Mouse (Mus musculus) thymus, adult 18-20 months (tissue): Measurements from ENCODE around the gene Mybpc1.
"Not testable (repeated sequence)": the region's sequence is repeated elsewhere in the genome, so short reads cannot be mapped to it uniquely, and the experiment has no call there.

Experiments
- DNase-seq, 2 experiments: peaks; one replicate each; pipeline ENCODE4 v3.0.0; 2022; ENCODE audit warnings: mixed read lengths in 2 of 2

Gene Mybpc1

DNA sequence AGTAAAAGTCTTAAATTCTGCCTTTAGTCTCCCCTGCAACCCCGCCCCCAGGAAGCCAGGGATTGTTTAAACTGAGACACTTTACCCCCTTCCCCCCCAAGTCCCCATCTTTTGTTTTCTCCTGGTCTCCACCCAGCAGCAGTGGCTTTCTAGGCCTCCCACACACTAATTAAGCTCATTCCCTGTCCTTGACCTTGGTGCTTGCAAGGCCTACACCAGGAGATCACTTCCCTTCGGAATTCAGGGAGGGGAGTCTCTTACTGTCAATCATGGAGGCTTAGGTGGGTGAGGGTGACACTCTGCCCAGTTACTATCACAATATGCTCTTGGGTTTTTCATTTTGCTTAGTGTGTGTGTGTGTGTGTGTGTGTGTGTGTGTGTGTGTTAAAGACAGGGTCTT lies 57.3 kb downstream of the Mybpc1 start:
- no peak for DNase-seq

DNA sequence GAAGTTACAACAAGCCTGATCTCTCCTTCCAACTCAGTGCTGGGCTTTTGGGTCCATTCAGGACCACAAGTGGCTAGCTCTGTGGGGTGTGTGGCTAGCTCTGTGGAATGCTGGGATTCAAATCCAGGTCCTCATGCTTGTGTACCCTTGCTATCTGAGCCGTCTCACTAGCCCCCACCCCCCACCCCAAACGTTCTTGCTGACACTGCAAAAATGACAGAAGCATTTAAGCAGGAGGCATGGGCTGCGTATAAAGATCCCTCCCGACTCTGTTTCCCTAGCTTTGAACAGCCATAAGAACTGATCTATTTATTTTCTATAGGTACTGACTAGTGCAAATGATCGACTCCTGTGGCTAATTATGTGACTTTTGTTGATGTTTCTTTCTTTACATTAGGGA lies 74.3 kb downstream of the Mybpc1 start:
- DNase-seq: no peak

DNA sequence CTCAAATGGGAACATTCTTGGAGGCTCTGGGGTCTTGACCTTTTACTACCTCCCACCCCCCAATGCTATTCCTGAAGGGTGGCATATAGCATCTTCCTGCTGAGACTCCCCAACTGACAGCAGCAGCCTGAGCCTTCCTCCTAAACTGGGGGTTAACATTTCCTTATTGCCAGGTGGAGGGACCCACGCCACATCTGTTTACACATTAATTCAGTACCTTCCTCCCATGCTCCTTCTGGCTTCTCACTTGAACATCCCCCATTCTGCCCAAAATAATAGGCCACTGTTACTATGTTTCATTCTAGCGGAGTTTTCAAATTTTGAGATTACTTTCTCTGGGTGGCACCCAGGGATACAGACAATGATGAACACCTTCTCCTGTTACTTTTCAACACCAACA lies 80.9 kb downstream of the Mybpc1 start:
- no peak for DNase-seq

DNA sequence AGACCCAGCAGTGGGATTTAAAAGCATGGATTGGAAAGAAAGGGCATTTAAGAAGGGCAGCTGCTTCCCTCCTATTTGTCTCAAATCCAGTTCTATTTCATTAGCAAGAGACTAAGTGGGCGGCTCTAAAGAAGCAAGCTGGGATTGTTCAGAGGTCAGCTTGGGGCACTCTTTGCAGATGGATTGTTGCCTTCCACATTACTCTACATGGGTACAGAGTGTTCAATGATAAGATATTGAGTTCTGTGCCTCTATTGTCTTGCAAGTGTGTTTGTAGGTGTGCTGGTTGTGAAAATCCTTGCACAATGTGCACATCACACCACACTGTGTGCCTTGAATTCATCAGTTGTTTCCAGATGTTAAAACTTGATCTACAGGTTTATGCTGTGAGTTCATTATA lies 81.7 kb downstream of the Mybpc1 start:
- no peak for DNase-seq

DNA sequence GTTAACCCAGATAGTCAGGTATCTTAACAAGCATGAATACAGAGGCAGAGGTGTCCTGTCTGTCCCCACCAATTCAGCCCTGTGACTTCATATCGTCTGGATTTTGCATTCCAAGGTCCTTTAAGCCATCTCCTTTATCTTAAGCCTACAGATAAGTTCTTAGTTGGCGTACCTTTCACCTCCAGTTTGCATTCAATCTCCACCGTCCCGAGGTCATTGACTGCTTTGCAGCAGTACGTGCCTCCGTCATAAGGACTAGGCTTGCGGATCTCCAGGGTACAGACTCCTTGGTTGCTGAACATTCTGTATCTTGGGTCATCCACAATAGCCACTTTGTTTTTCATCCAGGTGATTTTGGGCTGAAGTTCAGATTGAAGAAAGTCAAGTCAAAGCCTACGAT lies 82.2 kb downstream of the Mybpc1 start:
- no peak for DNase-seq

DNA sequence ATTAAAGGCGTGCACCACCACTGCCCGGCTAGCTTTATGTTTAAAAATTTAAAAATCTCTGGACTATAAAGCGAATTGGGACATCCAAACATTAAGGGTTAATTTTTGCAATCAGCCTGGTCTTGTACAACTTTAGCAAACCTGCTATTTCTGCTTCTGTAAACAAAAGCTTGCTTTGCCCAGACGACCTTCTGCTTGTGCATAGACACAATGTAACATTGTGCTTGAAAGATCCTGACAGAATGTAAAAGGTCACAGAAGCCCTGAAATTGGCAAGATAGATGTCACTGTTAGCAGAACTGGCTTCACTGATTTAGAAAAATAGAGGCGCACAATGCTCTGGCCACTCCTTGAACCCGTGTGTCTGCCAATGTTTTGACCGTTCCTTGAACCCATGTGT lies 89.9 kb downstream of the Mybpc1 start:
- DNase-seq: not testable (repeated sequence)

DNA sequence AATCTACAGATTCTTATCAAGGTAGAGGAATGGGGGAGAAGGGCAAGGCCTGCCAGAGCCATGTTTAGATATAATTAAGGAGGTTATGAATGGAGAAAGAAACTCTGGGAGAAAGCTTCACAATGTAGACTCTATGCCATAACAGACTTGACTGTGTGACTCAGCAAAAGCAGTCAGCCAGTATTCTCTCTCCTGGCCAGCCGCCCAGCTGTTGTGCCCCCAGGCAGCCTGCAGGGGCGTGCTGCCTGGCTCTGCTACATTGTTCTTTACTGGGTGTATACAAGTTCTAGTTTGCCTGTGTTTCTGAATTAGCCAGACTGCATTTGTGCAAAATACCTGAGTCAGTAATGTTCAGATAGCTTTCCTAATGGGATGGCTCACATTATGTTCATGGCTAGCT lies 90.5 kb downstream of the Mybpc1 start:
- peak in 1 of 2 experiments; percentile 6 for DNase-seq

DNA sequence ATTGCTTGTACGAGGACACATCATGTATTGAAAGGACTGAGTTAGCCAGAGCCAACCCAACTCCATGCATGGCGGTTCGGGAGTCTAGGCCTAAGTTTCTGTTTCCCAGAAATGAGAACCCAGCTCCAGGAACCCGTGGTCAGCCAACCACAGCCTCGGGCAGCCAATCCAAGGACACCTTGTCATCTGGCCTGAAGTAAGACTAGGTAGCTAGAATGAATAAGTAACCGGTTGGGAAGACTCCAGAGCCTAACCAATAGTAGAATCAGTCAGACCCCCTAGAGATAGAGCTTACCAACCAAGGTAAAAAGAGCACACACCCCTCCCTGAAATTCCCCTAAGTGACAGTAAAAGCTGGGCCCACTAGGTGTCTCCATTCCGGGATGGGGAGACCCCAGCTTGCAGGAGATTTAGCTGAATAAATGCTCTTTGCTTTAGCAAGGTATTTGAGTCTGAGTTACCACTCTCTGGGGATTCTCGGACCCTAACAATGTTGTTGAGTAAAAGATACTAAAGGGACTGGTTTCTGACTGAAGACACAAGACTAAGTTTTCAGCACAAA lies 91.3 kb downstream of the Mybpc1 start:
- DNase-seq: no peak

DNA sequence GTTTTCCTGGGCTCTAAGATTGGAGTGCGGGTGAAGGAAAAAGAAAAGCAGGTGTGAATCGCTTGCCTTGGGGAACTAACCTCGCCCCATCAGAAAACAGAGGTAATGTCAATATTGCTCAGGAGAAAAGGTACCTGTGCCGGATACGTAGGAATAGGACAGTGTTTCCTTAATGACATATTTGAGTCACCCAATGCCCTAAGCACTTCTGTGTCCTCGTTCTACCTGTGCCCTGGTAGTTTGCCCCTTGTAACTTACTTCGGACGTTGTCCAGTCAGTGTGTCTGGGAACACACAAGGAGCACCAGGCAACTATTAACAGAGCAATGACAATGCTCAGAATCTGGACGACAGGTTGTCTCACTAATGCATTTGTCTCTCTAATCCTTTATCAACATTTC lies 93.6 kb downstream of the Mybpc1 start:
- no peak for DNase-seq

DNA sequence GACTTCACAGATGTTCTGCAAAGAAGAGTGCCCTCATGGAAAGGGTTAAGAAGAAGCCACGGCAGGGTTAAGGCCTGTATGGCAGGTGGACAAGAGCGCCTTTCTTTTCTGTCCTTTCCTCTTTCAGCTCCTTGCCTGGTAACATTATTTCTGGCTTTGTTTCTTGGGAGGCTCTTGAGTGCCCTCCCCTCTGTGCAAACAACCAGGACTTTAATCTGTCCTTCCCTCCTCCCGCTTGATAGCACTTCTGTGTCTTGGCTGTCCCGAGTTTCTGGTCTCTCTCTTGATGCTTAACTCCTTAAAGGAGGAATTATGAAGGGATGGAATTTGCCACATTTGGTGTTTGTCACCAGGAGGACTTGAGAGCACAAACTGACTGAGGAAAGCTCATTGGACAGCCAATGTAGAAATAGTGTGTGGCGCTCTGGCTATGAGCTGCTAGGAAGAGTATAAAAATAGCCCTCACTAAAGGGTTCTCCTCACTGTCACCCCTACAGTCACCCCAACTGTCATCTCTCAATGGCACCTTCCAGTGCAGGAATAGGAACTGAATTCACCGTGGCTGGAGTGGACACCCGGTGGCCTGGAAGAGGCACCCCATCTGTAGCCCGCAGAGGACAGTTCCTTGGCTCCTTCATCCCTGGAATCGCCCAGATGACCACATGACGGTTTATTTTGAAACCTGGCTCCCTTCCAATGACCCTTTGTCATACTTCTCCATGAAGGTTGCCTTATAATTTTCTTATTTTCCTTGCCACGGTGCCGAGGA lies 94.3 kb downstream of the Mybpc1 start:
- no peak for DNase-seq

DNA sequence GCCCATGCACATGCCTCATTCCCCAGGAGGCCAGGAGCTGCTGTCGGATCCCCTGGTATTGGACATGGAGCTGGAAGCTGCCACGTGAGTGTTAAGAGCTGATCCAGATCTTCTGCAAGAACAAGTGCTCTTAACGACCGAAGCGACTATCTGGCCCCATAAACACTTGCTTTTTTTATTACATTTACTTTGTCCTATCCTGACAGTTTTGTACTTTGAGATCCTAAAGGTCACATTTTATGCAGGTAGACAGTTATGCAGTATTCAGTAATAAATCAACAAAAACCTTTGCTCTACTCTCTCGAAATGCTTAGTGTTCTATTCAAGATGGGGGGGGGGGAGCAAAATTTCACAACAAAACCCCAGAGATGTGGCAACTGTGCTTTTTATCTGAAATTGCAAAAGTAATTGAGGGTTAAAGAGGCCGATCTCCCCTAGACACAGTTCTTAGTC lies 97.2 kb downstream of the Mybpc1 start:
- no peak for DNase-seq

DNA sequence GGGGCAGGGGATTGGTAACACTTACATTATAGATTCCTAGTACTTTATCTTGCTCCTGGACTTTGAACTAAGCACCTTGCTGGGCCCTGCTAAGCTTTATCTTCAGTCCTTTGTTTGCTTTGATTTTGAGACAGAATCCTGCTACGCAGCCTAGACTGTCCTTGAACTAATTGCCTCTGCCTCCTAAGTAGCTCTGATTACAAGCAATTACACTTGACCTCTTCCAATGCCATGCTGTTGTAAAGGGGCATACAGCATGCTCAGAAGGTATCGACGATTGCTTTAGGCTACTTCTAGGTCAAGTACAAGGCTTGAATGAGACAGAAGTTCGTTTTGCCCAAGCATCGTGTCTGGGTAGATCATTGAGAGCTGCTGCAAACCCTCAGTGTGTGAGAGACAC lies 99.7 kb downstream of the Mybpc1 start:
- DNase-seq: no peak

DNA sequence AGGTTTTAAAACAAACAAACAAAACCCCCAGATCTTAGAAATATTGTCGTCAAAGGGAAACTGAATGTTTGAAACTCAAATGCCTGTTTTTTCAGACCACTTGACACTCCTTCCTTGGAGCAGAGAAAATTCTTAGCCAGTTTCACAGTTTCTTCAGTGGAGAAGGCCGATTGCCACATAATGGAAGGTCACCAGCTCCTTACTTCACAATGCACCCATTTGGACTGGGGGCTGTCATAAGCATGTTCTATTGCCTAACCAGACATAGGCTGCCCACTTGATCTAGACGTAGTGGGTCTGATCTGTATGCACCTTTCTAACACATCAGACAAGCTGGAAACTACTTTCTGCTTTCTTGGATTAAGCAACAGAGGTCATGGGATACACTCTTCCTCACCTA lies 100.5 kb downstream of the Mybpc1 start:
- DNase-seq: no peak

DNA sequence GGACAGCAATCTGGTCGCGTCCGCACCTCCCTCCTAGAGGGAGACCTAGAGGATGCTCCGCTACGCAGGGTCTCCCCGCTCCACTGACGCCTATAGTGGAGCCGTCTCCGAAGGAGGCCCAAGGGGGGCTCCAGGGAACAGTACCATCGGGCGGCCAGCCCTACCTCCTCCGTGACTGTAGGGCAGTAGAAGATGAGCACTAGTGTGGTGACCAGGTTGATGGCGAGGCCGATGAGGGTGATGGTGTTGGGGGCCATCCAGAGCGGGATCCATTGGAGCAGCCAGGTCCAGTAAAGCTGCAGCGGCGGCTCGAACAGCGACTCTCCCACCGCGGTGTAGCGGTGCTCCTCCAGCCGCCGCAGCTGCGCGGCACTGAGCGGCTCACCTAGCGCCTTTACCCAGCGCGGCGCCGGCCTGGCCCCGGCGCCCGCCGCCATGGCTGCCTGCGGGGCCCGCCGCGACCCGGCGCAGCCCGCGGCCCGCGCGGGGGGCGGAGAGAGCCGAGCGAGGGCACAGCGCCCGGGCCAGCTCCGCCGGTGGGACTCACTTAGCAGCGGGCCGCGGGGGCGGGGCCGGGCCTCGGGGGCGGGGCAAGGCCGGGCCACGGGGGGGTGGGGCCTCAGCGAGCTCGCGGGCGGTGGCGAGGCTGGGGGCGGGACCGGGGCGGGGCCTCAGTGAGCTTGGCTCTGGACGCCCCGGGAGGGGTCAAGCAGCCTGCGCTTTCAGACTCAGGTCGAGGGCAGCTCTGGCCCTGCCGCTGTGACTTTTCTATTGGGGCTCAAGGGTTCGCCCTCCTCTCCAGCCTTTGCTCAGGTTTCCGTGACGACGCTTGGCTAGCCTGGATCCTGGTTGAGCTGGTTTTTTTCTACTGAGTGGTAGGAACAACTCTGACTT lies 101.3 kb downstream of the Mybpc1 start, which contains the start of gene Chpt1:
Gene Chpt1, minus strand, starts transcription at position 653 of the 894 bp plus-strand sequence.
- DNase-seq: peak; percentile 71

DNA sequence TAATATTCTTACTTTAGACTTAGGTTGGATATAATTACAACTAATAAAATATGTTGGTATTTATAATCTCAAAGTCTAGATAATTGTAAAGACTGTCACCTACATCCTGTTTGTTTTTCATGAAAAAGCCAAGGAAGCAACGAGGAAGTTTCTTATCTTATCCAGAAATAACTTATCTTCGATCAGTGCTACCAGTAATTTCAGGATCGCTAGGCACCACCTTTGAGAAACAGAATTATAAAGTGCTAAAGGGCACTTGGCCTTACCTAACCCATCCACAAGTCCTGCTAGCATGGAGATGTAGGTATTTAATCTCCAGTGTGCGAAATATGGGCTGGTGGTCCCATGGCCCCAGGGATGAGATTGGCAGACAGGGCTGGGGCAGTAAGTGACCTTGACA lies 102.0 kb downstream of the Mybpc1 start:
- DNase-seq: no peak

DNA sequence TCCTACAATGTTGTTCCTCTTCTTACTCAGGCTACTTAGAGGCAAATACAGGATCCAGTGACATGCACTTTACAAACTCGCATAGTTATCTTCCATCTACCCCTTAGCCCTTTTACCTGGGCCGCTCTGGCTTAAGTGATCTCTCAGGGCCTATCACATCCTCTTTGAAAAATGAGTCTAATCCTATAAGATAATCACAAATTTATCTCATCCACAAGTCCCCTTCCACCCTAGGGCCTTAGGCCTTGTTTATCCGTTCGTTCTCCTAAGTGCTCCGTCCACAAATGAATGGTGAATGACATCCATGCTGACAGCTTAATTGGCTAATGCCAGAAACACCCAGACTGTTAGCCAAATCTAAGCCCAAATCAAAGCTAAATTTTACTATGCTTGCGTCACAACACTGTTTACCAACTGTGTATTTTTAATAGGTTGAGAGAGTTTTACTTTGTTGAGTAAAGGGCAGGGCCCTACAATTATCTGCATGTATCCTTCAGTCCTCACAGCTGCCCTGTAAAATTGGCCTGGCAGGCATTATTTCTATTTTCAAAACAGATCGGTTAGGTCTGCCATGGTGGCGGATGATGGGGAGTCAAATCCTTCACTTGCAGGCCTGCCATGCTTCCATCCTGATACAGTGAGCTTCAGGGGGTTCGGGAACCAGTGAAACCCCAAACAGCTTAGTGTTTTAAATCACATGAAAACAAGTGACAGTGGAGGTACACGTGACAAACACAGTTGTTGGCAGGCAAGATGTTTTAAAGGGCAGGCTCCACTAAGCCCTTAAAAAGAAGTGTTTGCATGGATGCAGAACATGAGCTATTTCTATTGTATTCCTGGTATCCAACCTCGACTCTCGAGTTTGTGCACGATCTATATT lies 102.8 kb downstream of the Mybpc1 start:
- no peak for DNase-seq

DNA sequence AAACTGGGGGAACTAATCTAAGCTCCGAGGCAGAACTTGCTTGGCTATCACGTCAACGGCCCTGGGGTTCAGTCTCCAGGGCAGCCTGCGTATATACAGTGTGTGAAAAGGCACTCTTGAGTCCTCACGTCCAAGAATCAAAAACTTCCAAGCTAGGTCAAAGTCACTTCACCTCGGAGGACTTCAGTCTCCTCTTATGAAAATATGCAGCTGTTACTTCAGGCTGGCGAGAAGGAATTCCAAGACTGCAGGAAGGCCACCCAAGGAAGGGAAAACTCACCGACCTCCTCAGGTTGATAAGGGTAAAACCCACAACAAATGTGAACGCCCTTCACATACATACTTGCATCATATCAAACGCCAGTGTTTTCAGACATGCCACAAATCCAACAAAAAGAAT lies 103.6 kb downstream of the Mybpc1 start:
- no peak for DNase-seq

DNA sequence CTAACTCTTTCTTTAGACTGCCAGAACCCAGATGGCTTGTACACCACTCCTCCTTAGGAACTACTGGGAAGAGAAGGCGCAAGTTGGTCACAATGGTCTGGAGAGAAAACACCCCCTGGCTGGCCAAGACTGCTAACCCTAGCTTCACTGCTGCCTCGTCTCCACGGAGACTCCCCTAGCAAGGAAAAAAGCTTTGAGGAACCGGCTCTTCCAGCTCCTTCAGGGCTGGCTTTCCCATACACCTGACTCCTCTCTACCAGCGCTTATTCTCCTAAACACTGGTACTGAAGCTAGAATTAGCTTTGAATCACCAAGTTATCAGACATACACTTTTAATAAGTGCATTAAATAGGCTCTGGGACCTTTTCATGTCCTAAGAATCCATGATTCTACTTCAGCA lies 105.0 kb downstream of the Mybpc1 start:
- no peak for DNase-seq

DNA sequence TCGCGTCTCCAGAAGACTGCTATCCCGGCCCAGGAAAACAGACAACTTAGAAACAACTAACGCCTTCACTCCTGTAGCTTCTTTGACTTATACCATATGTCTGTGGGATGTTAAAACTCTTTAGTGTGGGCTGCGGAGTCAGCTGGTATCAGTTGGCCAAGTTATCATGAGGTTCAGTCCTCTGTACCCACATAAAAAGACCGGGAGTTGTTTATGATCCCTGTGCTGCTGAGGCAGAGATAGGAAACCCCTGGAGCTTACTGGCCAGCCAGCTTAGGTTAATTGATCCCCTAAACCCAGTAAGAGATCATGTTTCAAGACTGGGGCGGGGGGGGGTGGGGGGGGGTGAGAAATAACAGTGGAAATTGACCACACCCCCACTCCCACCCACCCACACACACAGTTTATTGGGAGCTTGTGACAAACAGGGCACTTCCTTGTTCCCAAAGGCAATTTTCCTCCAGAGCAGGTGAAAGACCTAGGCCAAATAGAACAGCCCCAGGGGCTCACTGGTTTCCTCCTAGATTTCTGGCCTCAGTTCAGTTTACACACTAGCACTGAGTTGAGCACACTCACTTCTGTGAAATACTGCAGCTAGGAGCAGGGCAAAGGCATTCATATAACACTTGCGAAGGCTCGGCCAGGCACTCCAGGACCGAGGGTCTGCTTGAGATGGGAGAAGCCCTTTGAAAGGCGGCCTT lies 107.9 kb downstream of the Mybpc1 start:
- no peak for DNase-seq

DNA sequence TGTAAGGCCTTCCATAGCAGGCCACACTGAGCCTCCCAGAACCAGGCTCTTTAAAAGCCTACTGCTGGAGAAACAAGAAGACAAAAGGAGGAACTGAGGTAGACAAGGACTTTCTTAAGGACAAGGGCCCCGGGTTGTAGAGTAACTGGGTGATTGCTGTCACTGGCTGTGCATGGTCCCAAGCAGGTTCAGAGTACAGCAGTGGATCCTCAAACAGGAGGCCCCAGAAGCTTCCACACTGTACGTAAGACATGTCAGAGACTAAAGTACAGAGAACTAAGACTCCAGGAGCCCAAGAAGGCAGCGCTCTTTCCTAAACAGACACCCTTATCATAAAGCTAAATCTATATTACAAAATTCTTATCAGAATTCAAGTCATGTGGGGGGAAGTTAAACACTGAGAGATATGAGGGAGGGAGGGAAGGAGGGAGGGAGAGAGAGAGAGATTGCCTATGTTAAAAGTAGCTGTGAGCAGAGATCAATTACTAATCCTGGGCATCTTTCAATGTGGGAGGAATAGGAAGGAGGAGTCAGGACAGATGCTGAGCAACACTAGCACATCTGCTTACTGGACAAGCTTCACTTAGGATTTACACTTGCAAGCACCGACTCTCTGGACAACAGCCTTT lies 109.9 kb downstream of the Mybpc1 start:
- no peak for DNase-seq

DNA sequence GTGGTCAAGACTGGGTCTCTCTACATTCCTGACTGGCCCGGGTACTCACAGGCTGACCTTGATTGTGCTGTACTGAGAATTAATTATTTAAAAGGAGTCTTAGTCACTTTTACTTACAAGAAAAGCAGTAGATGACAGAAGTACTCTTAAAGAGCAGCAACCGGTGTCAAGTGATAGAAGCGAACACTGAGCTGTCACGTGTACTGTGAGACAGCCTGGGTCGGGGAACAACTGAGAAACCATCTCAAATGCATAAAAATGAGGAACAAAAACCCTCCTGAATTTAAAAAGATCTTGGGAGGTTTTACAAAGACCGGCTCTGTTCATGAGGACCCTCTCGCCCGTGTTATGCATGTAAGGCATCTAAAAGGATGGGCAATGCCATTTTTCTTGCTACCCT lies 112.3 kb downstream of the Mybpc1 start:
- no peak for DNase-seq

DNA sequence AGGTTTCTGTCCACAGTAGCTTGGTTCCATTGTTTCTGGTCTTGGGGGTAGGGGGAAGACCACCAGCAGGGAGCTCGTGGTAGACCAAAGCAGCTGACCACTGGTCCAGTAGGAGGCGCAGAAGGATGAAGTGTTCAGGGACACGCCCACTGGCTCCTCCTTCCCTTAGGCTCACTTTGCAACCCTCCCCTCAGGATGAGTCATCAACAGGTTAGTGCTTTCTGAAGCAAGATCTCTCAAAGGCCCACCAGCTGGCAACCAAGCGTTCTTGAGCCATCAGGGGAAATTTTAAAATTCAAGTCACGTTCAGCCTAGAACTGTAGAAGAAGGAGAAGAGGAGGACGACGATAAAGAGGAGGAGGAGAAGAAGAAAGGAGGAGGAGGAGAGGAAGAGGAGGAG lies 113.3 kb downstream of the Mybpc1 start:
- DNase-seq: no peak
